Mouse (Mus musculus): ENCODE data around the gene Fasn. TPM values are rescaled to one million over a fixed set of nuclear protein-coding genes. Genes with fewer than 3 reads are reported as not detected.
"Not testable (repeated sequence)": the region's sequence is repeated elsewhere in the genome, so short reads cannot be mapped to it uniquely, and the experiment has no call there.

The Fasn gene
- polyA plus RNA-seq, 1 experiment, result 274 TPM

- DNase-seq, result peak in 1 of 2 experiments; percentile 19
- no peak overlapping the region for H3K27ac ChIP-seq (ENCODE audit: insufficient read depth, low read length)
- 30% methylated on average over 9 of the region's 9 CpGs for WGBS
Observed at GRCm38 (mm10) chr11:120785145-120785544, 39.2 kb downstream of the Fasn start.

DNA sequence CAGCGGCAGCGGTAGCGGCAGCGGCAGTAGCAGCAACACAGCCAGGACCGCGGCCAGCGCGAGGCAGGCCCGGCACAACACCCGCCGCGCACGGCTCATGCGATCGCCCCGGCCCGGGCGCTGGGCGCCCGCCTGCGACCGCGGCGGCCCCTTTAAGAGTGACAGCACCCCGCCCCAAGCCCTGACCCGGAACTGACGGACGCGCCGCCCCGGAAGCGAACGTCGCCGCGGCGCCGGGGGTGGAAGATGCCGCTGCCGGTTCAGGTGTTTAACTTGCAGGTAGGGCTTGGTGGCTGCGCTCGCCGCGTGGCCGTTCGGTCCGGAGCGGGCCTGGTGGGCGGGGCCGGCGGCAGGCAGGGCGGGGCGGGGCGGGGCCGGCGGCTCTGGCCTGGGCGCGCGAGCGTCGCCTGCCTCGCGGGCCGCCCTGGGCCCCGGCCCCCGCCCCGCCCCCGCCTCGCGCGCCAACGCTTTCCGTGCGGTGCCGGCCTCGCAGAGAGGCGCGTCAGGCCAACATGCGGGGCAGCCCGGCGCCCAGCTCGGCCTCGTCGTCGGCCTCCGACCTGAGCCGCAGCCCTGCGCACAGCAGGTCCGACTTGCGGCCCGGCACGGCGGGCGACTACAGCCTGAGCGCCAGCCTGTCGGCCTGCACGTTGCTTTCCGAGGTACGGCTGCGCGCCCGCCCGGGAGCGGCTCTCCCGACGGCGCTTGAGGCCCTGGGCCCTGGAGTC is 40.1 kb downstream of the Fasn start, which contains the start of the genes Rfng and Gps1:
Gene Rfng, minus strand, starts transcription at position 144 of the 728 bp plus-strand sequence.
Gene Gps1, plus strand, starts transcription at position 209 of the 728 bp plus-strand sequence.
- DNase-seq, result peak; percentile 85 to 88
- TF ChIP-seq CTCF (IDR thresholded peaks at IDR 0.05; ENCODE audit: borderline replicate concordance, insufficient read depth, low read depth, low read length), result no peak
- TF ChIP-seq POLR2A (IDR thresholded peaks at IDR 0.05; ENCODE audit: borderline replicate concordance, insufficient read depth, low read length), result peak; percentile 29; the same call in 1 of the 2 replicates
- H3K4me1 ChIP-seq (ENCODE audit: control insufficient read depth, insufficient read depth, low read length), result peaks cover 21% of the 10 kb centered on the region
- no peaks in the 10 kb centered on the region for H3K27me3 ChIP-seq (ENCODE audit: control insufficient read depth, insufficient read depth, low read length)
- 1% methylated on average over 83 of the region's 107 CpGs for WGBS
- peak within 1 kb of the TSS; percentile 77 for H3K4me3 ChIP-seq (replicated peaks; ENCODE audit: insufficient read depth, low read depth, low read length)
- H3K27ac ChIP-seq (ENCODE audit: insufficient read depth, low read length), result peak within 1 kb of the TSS; percentile 91

More at GRCm38 (mm10) chr11:120785145-120785544, 39.2 kb downstream of the Fasn start:
- peak overlapping the region; percentile 77 for H3K4me3 ChIP-seq (replicated peaks; ENCODE audit: insufficient read depth, low read depth, low read length)
- no peaks in the 10 kb centered on the region for H3K27me3 ChIP-seq (ENCODE audit: control insufficient read depth, insufficient read depth, low read length)
- H3K4me1 ChIP-seq (ENCODE audit: control insufficient read depth, insufficient read depth, low read length), result peaks cover 21% of the 10 kb centered on the region
- TF ChIP-seq CTCF (IDR thresholded peaks at IDR 0.05; ENCODE audit: borderline replicate concordance, insufficient read depth, low read depth, low read length) (no peak), POLR2A (IDR thresholded peaks at IDR 0.05; ENCODE audit: borderline replicate concordance, insufficient read depth, low read length) (no peak)

GRCm38 (mm10) chr11:120783426-120784063 is 40.8 kb downstream of the Fasn start:
- H3K4me3 ChIP-seq (replicated peaks; ENCODE audit: insufficient read depth, low read depth, low read length), result peak overlapping the region; percentile 77
- H3K4me1 ChIP-seq (ENCODE audit: control insufficient read depth, insufficient read depth, low read length), result peaks cover 21% of the 10 kb centered on the region
- DNase-seq, result peak; percentile 54 to 55
- H3K27ac ChIP-seq (ENCODE audit: insufficient read depth, low read length), result peak overlapping the region; percentile 91
- H3K27me3 ChIP-seq (ENCODE audit: control insufficient read depth, insufficient read depth, low read length), result no peaks in the 10 kb centered on the region
- TF ChIP-seq CTCF (IDR thresholded peaks at IDR 0.05; ENCODE audit: borderline replicate concordance, insufficient read depth, low read depth, low read length) (no peak), POLR2A (IDR thresholded peaks at IDR 0.05; ENCODE audit: borderline replicate concordance, insufficient read depth, low read length) (no peak)
- WGBS, result under 1% methylated on average over 42 of the region's 42 CpGs

GRCm38 (mm10) chr11:120781361-120781760 is 43.0 kb downstream of the Fasn start:
- not testable (repeated sequence) for DNase-seq; H3K4me3 ChIP-seq (replicated peaks; ENCODE audit: insufficient read depth, low read depth, low read length); H3K27ac ChIP-seq (ENCODE audit: insufficient read depth, low read length); H3K27me3 ChIP-seq (ENCODE audit: control insufficient read depth, insufficient read depth, low read length)
- H3K4me1 ChIP-seq (ENCODE audit: control insufficient read depth, insufficient read depth, low read length), result peaks cover 21% of the 10 kb centered on the region
- 95% methylated on average over 6 of the region's 6 CpGs for WGBS

- Histone ChIP-seq H3K27me3 (ENCODE audit: control insufficient read depth, insufficient read depth, low read length) (no peaks in the 10 kb centered on the region), H3K4me1 (ENCODE audit: control insufficient read depth, insufficient read depth, low read length) (peaks cover 12% of the 10 kb centered on the region), H3K27ac (ENCODE audit: insufficient read depth, low read length) (no peak overlapping the region), H3K4me3 (replicated peaks; ENCODE audit: insufficient read depth, low read depth, low read length) (no peak overlapping the region)
- 84% methylated on average over 1 of the region's 1 CpGs for WGBS
- no peak for TF ChIP-seq POLR2A (IDR thresholded peaks at IDR 0.05; ENCODE audit: borderline replicate concordance, insufficient read depth, low read length)
- no peak for TF ChIP-seq CTCF (IDR thresholded peaks at IDR 0.05; ENCODE audit: borderline replicate concordance, insufficient read depth, low read depth, low read length)
- DNase-seq, result no peak
Observed at GRCm38 (mm10) chr11:120779876-120780275, 44.5 kb downstream of the Fasn start.

DNA sequence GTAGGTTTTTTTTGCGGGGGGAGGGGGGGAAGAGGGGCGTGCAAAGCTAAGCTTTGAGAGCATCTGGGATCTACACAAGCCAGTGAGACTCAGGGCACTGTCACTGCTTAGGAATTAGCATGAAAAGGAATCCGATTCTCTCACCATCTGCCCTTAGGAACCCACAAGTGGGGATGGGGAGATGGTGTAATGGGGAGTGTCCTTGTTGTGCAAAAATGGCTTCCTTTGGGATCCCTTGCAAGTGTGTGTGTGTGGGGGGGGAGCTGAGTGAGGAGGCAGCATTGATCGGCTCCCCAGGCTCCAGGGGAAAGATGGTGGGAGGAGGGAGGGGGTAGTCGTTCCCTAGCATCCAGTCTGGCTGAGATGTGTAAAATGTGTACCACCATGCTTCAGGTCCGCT is 47.2 kb downstream of the Fasn start:
- WGBS, result 11% methylated on average over 6 of the region's 6 CpGs
- TF ChIP-seq CTCF (IDR thresholded peaks at IDR 0.05; ENCODE audit: borderline replicate concordance, insufficient read depth, low read depth, low read length) (no peak), POLR2A (IDR thresholded peaks at IDR 0.05; ENCODE audit: borderline replicate concordance, insufficient read depth, low read length) (no peak)
- Histone ChIP-seq H3K4me1 (ENCODE audit: control insufficient read depth, insufficient read depth, low read length) (no peaks in the 10 kb centered on the region), H3K27ac (ENCODE audit: insufficient read depth, low read length) (no peak overlapping the region), H3K4me3 (replicated peaks; ENCODE audit: insufficient read depth, low read depth, low read length) (no peak overlapping the region), H3K27me3 (ENCODE audit: control insufficient read depth, insufficient read depth, low read length) (no peaks in the 10 kb centered on the region)
- no peak for DNase-seq

- peak; percentile 90 to 96 for DNase-seq
- 18% methylated on average over 15 of the region's 15 CpGs for WGBS
- Histone ChIP-seq H3K4me3 (replicated peaks; ENCODE audit: insufficient read depth, low read depth, low read length) (no peak overlapping the region), H3K4me1 (ENCODE audit: control insufficient read depth, insufficient read depth, low read length) (no peaks in the 10 kb centered on the region), H3K27ac (ENCODE audit: insufficient read depth, low read length) (no peak overlapping the region), H3K27me3 (ENCODE audit: control insufficient read depth, insufficient read depth, low read length) (no peaks in the 10 kb centered on the region)
- no peak for TF ChIP-seq POLR2A (IDR thresholded peaks at IDR 0.05; ENCODE audit: borderline replicate concordance, insufficient read depth, low read length)
- TF ChIP-seq CTCF (IDR thresholded peaks at IDR 0.05; ENCODE audit: borderline replicate concordance, insufficient read depth, low read depth, low read length), result peak; percentile 100
Observed at GRCm38 (mm10) chr11:120775774-120776469, 48.4 kb downstream of the Fasn start.

Measured in cerebellum, adult 2 months (tissue).